Mouse (Mus musculus) spleen, adult 12 weeks (tissue): ENCODE data around the gene Ube2i.
"Not testable (repeated sequence)": the region's sequence is repeated elsewhere in the genome, so short reads cannot be mapped to it uniquely, and the experiment has no call there.

ENCODE experiments used
- DNase-seq: peaks from one replicate; pipeline ENCODE4 v3.0.0; 2022; ENCODE audit warnings: low spot score

The Ube2i gene

DNA sequence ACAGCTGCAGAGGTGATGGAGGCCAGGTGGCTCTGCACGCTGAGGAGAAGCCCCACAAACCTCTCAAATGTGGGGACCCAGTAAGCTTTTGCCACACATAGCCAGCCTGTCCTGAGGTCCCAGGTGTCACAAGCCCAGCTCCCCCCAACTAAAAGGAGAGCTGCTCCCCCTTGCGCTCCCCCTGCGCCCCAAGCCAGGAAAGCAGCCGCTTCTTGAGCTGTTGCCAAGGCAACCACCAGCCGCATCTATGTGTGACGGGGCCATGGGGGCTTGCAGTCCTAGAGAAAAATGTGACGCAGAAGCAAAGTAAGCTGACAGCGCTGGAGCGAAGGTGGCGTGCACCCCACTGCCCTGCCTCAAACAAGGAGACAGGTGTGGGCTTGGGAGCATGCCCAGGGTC, 20.7 kb downstream of the Ube2i start:
- DNase-seq, result no peak

DNA sequence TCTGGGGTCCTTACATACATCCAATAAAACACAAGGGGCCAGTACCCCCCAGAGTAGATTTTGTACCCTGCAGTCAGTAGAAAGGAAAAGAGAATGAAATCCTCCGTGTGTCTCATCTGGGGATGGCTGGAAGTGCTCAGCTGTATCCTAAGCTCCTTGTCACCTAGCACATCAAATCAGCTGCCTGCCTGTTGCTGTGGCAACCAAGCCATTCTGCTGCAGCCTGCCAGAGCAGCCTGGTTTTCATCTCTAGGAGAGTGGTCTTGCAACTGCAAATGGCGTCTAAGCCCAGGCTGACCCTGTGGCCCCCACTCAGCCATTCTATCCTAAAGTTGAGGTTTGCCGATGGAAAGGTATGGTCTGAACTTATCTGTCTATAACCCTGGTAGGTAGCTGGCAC, 21.8 kb downstream of the Ube2i start:
- DNase-seq, result no peak

DNA sequence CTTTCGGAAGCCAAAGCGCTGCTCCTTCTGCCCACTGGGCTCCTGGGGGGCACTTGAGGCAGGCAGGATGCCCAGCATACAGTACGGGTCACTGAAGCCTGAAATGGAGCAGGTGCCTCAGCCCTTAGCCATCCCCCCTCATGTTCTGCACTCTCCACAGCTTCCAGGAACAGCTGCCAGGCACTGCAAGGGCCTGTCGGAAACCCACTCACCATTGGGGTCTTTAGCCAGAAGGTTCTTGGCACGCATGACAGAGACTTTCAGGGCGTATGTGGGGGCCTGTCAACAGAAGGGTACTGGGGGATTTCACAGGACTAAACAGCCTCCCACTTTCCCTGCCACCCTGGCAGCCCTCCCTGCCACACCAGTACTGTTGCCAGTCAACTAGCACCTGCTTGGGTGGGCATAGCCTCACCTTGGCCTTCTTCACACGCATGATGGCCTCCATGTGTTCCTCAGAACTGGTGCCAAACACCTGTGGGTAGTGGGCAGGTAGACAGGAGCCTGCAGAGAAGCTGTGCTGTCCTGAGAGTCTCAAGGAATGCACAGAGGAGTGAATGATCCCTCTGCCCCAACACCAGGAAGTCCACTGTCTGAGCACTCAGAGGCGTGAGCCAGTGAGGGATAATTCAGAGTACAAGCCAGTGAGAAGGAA, 24.1 kb downstream of the Ube2i start:
- DNase-seq, result no peak

GRCm38 (mm10) chr17:25248033-25248750, 26.2 kb downstream of the Ube2i start:
- no peak for DNase-seq

GRCm38 (mm10) chr17:25244239-25244638, 30.2 kb downstream of the Ube2i start:
- no peak for DNase-seq

GRCm38 (mm10) chr17:25243131-25243780, 31.2 kb downstream of the Ube2i start:
- no peak for DNase-seq

DNA sequence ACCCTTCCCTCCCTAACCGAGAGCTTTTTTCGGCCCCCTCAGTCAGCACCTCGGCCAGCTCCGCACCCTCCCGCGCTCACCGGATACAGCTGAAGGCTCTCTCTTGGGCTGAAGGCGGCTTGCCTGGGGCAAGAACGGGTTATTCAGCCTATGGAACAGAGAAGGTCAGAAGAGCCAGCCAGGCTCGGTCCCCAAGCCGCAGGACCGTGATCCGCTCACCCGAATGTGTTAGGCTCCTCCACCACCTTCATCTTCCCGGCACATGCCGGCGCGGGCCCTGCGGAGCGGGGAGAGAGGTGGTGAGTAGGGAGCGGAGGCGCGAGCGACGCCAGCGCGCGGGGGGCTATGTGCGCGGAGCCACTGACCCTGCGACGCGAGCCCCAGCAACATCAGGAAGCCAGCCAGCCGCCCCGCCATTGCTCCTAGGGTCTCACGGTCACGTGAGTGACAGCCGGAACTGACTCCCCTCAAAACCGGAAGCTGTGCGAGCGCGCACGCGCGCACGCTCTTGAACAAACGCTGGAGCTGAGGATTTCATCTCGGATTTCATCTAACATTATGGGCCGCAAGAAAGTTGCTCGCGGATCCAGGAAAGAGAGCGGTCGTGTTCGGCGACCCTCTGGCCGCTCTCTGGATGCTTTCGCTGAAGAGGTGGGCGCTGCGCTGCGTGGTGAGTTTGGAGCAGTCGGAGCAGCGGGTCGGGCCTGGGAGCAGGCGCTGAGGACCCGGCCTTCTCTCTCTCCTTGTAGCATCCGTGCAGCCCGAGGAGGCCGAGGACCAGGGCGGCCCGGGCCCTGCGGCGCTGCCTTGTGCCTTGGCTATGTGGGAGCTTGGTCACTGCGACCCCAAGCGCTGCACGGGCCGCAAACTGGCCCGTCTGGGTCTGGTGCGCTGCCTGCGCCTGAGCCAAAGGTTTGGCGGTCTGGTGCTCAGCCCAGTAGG, 34.5 kb downstream of the Ube2i start, which contains the start of the genes Gnptg and Tsr3:
Gene Gnptg (minus strand): TSS at position 430 of the 942 bp plus-strand sequence.
Gene Tsr3 (plus strand): TSS at position 476 of the 942 bp plus-strand sequence.
- DNase-seq, result peak; percentile 70

DNA sequence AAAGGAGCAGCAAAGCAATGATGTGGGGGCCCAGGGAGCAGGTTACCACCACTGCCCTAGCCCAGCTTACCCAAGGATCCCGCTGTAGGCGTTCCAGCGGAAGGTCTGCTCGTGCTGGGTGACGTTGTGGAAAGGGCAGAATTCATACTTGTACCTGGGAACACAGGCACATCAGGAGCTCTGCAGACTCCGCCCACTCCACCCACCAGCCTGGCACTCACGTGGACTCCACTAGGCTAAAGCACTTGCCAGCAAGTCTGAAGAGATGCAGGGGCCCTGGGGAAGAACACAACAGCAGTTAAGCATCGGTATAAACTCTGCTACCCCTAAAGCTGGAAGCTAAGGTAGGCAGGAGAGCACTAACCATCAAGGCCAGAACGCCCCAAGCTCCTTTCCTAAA, 38.8 kb downstream of the Ube2i start:
- DNase-seq, result no peak

- DNase-seq, result not testable (repeated sequence)
These were observed 42.8 kb downstream of the Ube2i start for GRCm38 (mm10) chr17:25231621-25232020.

DNA sequence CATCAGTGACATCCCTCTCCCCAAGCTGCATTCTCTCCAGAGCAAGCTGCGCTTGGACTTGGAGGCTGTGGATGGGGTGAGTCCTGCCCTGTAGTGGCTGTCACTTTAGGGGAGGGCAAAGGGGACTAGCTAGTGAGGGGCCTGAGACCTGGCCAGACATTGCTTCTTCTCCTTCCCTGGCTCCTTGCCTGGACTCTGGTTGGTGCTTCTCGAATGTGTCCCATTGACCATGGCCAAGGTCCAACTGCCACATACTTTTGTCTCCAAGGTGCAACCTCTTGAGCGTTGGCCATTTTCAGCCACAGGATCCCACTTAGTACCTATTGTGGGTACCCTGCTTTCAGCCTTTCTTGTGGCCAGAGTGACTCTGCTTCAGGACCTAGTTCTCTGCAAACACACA, 43.7 kb downstream of the Ube2i start:
- no peak for DNase-seq

DNA sequence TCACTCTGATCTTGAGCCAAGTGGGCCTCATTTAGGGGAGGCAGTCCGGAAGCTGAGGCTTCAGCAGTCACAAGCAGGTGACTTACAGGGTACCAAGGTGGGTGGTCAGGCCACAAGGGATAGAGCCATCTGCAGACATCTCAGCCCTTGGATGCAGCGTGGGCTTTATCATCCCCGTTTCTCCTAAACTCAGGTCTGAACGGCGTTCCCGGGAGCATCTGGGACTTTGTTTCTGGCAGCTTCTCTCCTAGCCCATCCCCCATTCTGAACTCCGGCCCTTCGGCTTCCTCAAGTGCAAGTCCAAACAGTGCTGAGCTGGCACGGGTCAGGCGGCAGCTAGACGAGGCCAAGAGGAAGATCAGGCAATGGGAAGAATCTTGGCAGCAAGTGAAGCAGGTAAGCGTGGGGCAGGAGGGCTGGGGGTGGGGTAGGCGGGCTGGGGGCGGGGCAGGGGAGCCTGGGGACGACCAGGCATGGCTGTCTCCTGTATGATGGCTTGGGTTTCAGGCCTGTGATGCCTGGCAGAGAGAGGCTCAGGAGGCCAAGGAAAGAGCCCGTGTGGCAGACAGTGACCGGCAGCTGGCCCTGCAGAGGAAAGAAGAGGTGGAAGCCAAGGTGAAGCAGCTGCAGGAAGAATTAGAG, 44.3 kb downstream of the Ube2i start:
- not testable (repeated sequence) for DNase-seq

DNA sequence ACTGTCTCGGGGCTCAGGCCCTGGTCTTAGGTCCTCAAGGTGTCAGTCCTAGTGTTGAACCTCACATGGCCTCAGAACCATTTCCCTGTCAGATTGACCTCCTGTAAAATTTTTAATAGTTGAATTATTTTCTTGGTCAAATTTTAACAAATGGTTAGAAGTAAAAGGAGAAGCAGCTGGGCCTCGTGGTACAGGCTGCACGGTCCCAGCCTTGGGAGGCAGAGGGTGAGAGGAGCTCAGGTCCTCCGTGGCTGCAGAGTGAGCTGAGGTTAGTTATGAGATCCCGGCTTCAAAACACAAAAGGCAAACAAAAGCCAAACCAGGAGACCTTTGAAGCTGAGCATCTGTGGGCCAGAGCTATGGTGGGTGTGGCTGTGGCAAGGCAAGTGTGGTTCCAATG, 46.4 kb downstream of the Ube2i start:
- DNase-seq, result no peak

- no peak for DNase-seq
These were observed 48.8 kb downstream of the Ube2i start for GRCm38 (mm10) chr17:25225659-25226058.

- no peak for DNase-seq
These were observed 49.7 kb downstream of the Ube2i start for GRCm38 (mm10) chr17:25224586-25225222.

DNA sequence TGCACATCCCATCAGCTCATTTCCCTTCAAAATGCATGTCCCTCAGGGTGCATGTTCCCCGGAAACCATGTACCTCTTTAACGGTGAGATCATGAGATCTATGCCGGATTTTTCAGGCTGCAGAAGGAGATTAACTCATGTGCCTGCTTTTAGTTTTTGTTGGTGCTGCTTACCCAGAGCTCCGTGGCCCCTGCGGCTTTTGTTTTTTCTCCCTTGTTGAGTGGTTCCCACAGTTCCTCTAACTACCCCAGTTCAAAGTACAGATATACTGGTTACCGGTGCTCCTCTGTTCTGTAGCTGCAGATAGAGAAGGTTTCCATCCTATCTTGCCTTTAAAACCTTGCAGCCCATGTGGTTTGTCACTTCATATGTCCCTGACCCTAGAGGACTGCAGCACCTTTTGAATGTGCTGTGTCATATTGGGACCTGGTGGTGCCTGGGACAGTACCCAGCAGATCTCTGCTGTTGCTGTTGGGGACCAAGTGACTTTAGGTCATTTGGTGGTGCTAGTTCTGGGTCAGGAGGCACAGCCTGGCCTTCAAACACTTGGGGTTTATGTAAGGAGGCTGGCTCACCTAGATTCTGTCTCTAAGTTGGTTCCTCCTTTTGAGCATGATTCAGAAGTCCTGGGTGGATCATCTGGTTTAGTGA, 51.3 kb downstream of the Ube2i start:
- no peak for DNase-seq

DNA sequence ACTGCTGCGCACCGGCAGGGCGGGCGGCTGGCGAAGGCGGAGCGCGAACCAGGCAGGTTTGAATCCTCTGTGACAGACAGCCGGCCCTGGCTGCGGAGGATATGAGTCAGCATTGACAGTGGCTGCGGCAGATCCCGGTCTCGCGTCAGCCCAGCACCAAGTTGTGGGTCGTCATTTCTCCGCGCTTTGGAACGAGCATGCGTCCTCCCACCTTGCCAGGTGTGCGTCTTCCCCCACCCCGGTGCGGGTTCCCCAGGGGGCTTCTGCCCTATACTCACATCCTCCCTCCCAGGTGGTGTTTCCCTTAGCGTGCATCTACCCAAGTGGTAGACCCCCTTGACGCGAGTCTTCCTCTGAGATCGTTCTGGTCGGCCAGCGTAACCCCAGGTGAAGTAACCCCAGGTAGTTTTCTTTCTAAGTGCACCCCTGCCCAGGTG, 51.9 kb downstream of the Ube2i start:
- DNase-seq, result not testable (repeated sequence)

GRCm38 (mm10) chr17:25221821-25222503, 52.5 kb downstream of the Ube2i start:
- DNase-seq, result peak; percentile 30

DNA sequence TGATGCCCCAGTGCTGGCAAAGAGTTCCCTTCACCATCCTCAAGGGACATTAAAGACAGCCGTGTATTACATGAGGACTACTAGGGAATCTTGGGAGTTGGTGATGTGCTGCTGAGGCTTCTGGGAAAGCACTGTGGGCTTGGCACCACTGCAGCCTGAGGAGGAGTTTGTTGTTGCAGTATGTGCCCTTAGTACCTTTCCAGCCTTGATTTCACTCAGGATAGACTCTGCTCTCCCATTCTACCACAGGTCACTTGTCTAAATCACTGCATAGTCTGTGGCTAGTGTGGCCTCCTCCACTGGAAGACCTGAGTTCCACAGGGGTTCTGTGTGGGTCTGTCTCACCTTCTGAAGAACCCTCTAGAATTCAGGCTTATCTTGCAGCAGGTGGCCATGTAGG, 53.7 kb downstream of the Ube2i start:
- DNase-seq, result no peak

GRCm38 (mm10) chr17:25219492-25220295, 54.7 kb downstream of the Ube2i start:
- DNase-seq, result no peak
